Mouse (Mus musculus) lung, postnatal 0 days (tissue): ENCODE measurements around the gene Ctps2.

ENCODE experiments used
- CTCF ChIP-seq: IDR thresholded peaks from 2 replicates; pipeline ENCODE4 v1.5.1; 2016; ENCODE audit warnings: antibody characterized with exemption, mild to moderate bottlenecking
- EP300 ChIP-seq: IDR thresholded peaks from 2 replicates; pipeline ENCODE4 v1.6.1; 2016; ENCODE audit warnings: antibody characterized with exemption, mild to moderate bottlenecking, control low read depth

DNA sequence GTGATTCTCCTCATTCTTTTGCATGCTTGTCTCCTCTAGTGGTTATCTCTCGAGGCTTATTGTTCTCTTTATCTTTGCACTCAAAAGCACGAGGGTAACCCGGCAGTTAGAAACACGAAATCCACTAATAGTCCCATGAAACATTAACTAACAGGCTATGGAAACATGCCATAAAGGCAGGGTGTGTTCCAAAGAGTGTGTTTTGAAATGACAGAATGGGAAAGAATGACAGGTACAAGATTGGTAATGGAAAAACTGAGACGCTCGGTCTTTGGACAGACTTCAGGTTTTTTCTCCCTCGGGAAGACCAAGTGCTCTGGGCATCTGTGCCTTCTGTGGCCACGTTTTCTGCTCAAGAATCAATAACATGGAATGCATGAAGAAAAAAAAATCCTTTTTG is 66.4 kb downstream of the Ctps2 start:
- TF ChIP-seq CTCF = no peak
- no peak for TF ChIP-seq EP300
